Mouse (Mus musculus) spleen, adult 2 months (tissue): ENCODE data around the gene Abca1.

Experiments used
- CTCF ChIP-seq: fragments of 200-500 bp; IDR thresholded peaks from 2 replicates; pipeline ENCODE4 v1.5.1; 2011; ENCODE audit warnings: mild to moderate bottlenecking, inconsistent platforms; ENCODE audit not compliant: insufficient read depth, insufficient read length, insufficient replicate concordance; ENCODE audit errors: extremely low read depth
- POLR2A ChIP-seq: fragments of 200-500 bp; IDR thresholded peaks from 2 replicates; pipeline ENCODE4 v1.6.1; 2011; ENCODE audit warnings: low read depth, low read length, inconsistent platforms

- TF ChIP-seq CTCF: no peak
- TF ChIP-seq POLR2A: no peak
Observed at GRCm38 (mm10) chr4:53009871-53010270, 149.8 kb downstream of the Abca1 start.
